Mouse (Mus musculus) kidney, postnatal 25 days (tissue): ENCODE data around the gene Dixdc1.
"Not testable (repeated sequence)": the region's sequence is repeated elsewhere in the genome, so short reads cannot be mapped to it uniquely, and the experiment has no call there.

Experiments
- DNase-seq, 2 experiments: peaks; one replicate each; pipeline ENCODE4 v3.0.0; 2021; ENCODE audit warnings: mixed read lengths in 2 of 2

Dixdc1 gene

DNA sequence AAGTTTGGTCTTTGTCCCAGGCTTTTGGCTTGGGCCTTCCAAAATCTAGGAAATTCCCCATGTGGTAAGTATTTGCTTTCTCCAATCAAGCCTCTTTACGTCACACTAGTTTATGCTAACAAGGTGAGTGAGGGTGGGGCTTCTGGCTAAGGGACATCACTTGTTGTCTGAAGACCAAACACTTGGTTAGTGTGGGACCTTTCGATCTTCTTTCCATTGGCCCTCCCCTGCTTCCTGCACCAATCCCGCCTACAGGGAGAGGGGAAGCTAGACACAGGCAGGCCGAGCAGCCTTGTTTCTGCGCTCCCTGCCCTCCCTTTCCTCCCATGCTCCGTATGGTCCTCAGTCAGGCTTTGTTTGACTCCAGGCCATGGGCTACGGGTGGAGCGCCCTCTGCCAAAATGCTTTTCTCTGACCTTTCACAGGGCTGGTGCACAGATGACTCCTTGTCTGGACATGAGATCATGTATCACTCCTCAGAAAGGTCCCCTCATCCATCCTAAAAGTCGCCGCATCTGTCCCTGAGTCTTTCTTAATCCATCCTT is 92.4 kb downstream of the Dixdc1 start:
- no peak for DNase-seq

DNA sequence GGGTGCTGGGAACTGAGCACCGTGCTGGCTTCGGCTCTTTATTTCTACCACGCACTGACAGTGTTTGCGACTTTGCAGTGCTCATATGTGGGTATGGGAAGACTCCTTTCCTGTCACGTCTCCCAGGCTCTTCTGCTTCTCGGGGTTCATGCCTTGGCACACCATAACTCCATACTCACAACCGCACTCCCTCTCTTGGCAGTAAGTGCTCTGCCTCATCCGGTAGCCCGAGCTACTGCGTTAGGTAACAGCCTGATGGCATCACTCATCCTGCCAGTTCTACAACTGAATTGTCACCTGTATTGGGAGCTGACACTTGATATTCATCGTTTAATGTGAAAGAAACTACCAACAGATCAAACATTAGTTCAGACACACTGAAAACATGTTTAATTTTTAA is 105.0 kb downstream of the Dixdc1 start:
- DNase-seq, result no peak

DNA sequence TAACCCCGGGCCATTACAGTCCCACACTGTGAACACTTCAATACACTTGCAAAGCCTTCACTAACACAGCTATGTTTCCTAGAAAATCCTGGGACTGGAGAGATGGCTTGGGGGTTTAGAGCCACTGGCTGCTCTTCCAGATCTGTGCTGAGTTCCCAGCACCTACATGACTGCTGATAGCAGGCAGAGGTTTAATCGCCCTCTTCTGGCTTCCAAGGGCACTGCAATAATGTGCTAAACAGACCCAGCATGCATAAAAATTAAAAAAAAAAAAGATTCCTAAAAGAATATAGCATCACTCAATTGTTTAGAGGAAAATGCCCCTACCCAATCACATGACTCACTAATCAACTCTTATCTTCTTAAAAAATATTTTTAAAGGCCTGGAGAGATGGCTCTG is 106.3 kb downstream of the Dixdc1 start:
- DNase-seq, result peak in 1 of 2 experiments; percentile 16

DNA sequence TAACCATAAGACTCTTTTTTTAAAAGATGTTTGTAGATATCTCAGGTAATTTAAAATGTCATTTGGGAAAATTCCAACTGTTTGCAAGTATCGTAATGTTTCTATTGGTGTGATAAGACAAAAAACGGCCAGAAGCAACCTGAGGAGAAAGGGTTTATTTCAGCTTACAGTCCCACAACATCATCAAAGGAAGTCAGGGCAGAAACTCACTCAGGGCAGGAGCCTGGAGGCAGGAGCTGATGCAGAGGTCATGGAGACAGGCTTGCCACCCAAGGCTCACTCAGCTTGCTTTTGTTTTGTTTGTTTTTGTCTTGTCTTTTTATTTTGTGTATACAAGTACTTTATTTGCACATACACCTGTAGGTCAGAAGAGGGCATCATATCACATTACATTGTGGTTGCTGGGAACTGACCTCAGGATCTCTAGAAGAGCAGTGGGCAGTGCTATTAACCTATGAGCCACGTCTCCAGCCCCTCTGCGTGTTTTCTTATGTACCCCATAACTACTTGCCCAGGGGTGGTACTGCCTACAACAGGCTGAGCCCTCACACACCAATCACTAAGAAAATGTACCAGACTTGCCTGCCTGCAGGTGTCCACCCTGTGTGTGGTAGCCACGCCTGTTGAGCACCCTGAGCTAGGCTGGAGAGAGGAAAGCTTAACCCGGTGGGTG is 107.2 kb downstream of the Dixdc1 start:
- DNase-seq, result no peak

DNA sequence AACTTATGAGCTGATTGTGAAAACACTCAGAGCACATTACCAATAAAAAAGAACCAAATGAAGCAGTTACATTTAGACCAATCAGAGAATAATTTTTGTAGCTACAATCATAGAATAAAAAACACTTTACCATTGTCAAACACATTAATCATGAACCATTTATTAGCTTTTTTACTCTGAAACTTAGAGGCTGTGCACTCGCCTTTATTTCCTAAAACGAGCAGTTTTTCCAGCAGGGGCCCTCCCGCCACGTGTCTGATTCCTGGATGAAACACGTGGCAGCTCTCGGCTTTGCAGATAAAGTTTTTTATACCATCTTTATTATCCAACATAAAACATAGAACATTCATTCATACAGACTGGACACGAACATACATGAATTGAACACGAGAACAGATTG is 108.4 kb downstream of the Dixdc1 start:
- DNase-seq, result not testable (repeated sequence)

DNA sequence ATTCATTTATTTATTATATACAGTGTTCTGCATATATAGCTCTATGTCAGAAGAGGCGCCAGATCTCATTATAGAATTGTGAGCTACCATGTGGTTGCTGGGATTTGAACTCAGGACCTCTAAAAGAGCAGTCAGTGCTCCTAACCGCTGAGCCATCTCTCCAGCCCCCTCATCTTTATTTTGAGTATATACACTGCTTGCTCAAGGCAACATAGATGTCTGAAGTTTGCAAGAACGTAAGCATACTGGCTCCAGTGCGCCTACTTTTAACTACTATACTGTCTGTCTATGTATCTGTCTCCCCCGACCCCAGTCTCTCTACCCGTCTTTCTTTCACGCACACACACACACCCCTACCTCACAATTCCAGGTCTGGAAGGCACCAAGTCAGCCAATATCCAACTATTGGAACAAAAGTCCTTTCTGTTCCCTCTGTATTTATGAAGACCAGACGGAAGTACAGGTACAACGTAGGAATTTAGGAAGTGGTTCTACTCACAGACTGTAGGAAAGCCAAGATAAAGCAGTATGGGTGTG is 121.5 kb downstream of the Dixdc1 start:
- no peak for DNase-seq

DNA sequence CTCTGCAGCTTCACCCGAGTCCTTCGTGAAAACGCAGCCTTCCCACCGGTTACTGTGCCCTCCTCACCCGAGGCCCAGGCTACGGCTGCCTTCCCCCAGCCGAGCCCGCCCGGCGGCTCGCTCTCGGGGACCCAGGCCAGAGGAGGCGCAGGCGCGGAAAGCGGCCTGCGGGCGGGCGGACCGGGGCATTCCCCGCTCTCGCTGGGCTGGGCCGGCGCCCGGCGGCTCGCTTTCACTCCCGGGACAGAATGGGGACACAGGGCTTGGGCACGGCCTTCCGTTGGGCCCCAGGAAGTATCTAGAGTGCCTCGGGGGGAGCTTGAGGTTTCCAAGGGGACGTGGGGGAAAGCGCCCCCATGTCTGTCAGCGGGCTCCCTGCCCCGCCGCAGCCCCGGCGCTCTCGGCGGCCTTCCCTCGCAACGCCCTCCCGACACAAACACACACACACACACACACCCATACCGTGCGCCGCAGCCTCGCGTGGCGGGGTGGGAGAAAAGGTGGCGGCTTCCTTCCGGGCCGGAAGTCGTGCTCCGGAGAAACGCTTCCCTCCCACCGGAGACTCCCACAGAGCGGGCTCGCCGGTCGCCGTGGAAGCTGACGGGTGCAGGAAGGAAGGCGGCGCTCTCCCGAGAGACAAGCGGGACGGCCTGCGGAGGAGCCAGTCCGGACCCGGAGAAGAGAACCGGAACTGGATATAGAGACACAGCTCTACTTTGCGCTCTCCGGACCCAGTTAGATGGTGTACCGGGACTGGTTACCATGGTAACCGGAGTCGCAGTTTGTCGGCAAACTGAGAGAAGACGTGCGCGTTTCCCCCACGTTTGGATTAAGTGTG is 122.3 kb downstream of the Dixdc1 start, which contains the start of the genes Pih1d2 and Nkapd1:
Pih1d2 (plus strand) TSS at position 556 of the 838 bp plus-strand sequence.
Nkapd1 (minus strand) TSS at position 699 of the 838 bp plus-strand sequence.
- DNase-seq, result peak; percentile 90 to 93

DNA sequence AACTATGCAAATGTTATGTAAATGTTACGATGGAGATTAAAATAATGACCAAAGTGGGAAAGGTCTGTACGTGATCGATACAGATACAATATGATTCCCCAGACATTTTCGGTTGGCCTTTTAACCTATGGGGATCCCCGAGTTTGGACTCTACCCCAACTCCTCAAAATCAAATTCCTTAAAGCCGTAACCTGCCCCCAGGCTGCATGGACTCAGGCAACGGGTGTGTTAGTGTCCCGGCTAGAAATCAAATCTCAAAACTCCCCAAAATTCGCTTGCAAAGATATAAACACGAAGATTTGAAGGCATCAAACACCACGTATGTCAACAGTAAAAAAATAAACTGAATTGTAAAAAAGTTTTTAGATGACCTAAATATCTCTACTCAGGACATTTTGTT is 123.2 kb downstream of the Dixdc1 start:
- DNase-seq, result no peak
